Mouse (Mus musculus) embryonic fibroblast, embryonic 13.5 days (primary cell): ENCODE results near the gene Vipr1. TPM values are rescaled to one million over a fixed set of nuclear protein-coding genes. Genes with fewer than 3 reads are reported as not detected.

Source experiments
- H3K27ac ChIP-seq: 2 replicates; pipeline ENCODE4 v1.5.1; 2012; ENCODE audit warnings: low read length, control low read depth, inconsistent platforms; ENCODE audit not compliant: insufficient read depth
- H3K4me1 ChIP-seq: 2 replicates; pipeline ENCODE4 v1.6.1; 2011; ENCODE audit warnings: low read length; ENCODE audit not compliant: control insufficient read depth, insufficient read depth
- H3K4me3 ChIP-seq: 2 replicates; pipeline ENCODE4 v1.5.1; 2011; ENCODE audit warnings: mild to moderate bottlenecking, control low read depth, low read length; ENCODE audit not compliant: insufficient read depth
- CTCF ChIP-seq: IDR thresholded peaks from 2 replicates; pipeline ENCODE4 v1.5.1; 2011; ENCODE audit warnings: mild to moderate bottlenecking, control low read depth, low read length, moderate library complexity, borderline replicate concordance; ENCODE audit not compliant: insufficient read depth
- POLR2A ChIP-seq: IDR thresholded peaks from 2 replicates; pipeline ENCODE4 v1.6.1; 2011; ENCODE audit warnings: low read depth, mild to moderate bottlenecking, control low read depth, low read length, moderate library complexity
- polyA plus RNA-seq: library from polyadenylated mRNA; stranded (reverse); fragments of >200 nt; gene quantifications from 2 replicates; pipeline ENCODE4 v1.2.4, GENCODE M21; 2011; ENCODE audit warnings: low read depth; ENCODE audit not compliant: missing spikeins, insufficient read length

Vipr1 gene
- polyA plus RNA-seq, 1 experiment, result 0.14 TPM

GRCm38 (mm10) chr9:121672311-121672710, 29.8 kb downstream of the Vipr1 start:
- H3K4me3 ChIP-seq, result no peak overlapping the region
- H3K4me1 ChIP-seq, result no peaks in the 10 kb centered on the region
- peak overlapping the region; percentile 70 for H3K27ac ChIP-seq
- no peak for TF ChIP-seq CTCF
- no peak for TF ChIP-seq POLR2A

GRCm38 (mm10) chr9:121673716-121674115, 31.2 kb downstream of the Vipr1 start:
- Histone ChIP-seq H3K27ac (no peak overlapping the region), H3K4me1 (no peaks in the 10 kb centered on the region)

GRCm38 (mm10) chr9:121675011-121675410, 32.5 kb downstream of the Vipr1 start:
- TF ChIP-seq POLR2A (no peak), CTCF (no peak)
- no peaks in the 10 kb centered on the region for H3K4me1 ChIP-seq
- H3K4me3 ChIP-seq, result no peak overlapping the region
- no peak overlapping the region for H3K27ac ChIP-seq

More at GRCm38 (mm10) chr9:121673716-121674115, 31.2 kb downstream of the Vipr1 start:
- no peak overlapping the region for H3K4me3 ChIP-seq
- no peak for TF ChIP-seq POLR2A
- no peak for TF ChIP-seq CTCF

GRCm38 (mm10) chr9:121675556-121675955, 33.0 kb downstream of the Vipr1 start:
- Histone ChIP-seq H3K4me1 (no peaks in the 10 kb centered on the region), H3K27ac (no peak overlapping the region), H3K4me3 (no peak overlapping the region)
- TF ChIP-seq CTCF (no peak), POLR2A (no peak)

- H3K4me1 ChIP-seq, result no peaks in the 10 kb centered on the region
- TF ChIP-seq POLR2A (no peak), CTCF (no peak)
- H3K4me3 ChIP-seq, result no peak overlapping the region
- no peak overlapping the region for H3K27ac ChIP-seq
These were observed 34.6 kb downstream of the Vipr1 start for GRCm38 (mm10) chr9:121677069-121677468.

DNA sequence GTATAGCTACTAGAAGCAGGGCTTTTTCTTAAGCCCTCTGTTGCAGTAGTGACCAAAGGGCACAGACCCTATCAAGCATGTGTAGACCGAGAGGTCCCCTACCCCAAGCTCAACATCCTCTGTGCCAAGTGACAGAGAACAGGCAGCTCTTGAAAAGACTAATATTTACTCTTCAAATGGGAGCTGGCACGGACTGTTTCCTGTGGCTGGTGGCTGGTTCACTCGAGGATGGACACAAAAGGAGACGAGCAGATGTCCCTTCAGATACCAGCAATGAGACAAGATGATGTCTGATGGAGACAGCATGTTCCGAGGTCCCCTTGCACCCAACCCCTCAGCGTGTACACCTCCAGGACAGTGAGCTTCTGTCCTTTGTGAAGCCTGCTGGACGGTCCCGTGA, 35.0 kb downstream of the Vipr1 start:
- H3K27ac ChIP-seq, result no peak overlapping the region
- TF ChIP-seq CTCF, result no peak
- no peak for TF ChIP-seq POLR2A
- no peak overlapping the region for H3K4me3 ChIP-seq
- no peaks in the 10 kb centered on the region for H3K4me1 ChIP-seq

GRCm38 (mm10) chr9:121679549-121679948, 37.0 kb downstream of the Vipr1 start:
- Histone ChIP-seq H3K4me1 (no peaks in the 10 kb centered on the region), H3K4me3 (no peak overlapping the region), H3K27ac (no peak overlapping the region)
- peak; percentile 55 for TF ChIP-seq CTCF
- TF ChIP-seq POLR2A, result no peak

DNA sequence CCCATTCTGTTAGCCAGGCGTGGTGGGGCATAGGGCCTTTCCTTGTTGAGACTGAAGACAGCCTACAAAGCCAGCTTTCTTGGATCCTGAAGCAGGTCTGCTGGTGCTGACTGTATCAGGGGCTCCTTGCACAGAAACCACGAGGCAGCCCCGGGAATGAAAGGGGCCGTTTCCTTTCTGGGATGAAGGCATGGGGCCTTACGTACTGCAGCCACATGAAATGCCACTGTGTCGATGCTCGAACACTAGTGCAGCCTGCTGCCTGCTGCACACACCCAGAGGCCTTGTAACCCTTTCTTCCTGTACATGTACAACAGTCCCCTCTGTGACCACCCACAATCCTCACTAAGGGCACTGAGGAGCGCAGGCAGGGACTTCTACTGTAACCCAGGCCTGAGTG, 38.7 kb downstream of the Vipr1 start:
- Histone ChIP-seq H3K4me3 (no peak overlapping the region), H3K27ac (no peak overlapping the region), H3K4me1 (no peaks in the 10 kb centered on the region)
- no peak for TF ChIP-seq CTCF
- no peak for TF ChIP-seq POLR2A

- no peaks in the 10 kb centered on the region for H3K4me1 ChIP-seq
- H3K4me3 ChIP-seq, result no peak overlapping the region
- no peak overlapping the region for H3K27ac ChIP-seq
- no peak for TF ChIP-seq CTCF
- TF ChIP-seq POLR2A, result no peak
These were observed 39.6 kb downstream of the Vipr1 start for GRCm38 (mm10) chr9:121682037-121682680.

DNA sequence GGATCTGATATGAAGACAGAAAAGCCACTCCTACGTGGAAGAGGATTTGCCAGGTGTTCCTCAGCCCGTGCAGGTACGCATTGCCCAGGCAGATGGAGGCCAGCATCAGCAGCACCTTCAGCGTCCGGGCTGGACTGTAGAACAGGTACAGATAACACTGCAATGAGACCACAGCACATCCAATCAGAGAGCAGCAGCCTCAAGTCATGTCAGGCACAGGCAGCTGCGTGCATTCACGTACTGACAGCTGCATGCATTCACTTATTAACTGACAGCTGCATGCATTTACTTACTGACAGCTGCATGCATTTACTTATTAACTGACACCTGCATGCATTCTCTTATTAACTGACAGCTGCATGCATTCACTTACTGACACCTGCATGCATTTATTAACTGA, 42.2 kb downstream of the Vipr1 start:
- TF ChIP-seq POLR2A, result no peak
- TF ChIP-seq CTCF, result no peak
- H3K27ac ChIP-seq, result no peak overlapping the region
- no peak overlapping the region for H3K4me3 ChIP-seq
- no peaks in the 10 kb centered on the region for H3K4me1 ChIP-seq
